In the genomic region with DNA sequence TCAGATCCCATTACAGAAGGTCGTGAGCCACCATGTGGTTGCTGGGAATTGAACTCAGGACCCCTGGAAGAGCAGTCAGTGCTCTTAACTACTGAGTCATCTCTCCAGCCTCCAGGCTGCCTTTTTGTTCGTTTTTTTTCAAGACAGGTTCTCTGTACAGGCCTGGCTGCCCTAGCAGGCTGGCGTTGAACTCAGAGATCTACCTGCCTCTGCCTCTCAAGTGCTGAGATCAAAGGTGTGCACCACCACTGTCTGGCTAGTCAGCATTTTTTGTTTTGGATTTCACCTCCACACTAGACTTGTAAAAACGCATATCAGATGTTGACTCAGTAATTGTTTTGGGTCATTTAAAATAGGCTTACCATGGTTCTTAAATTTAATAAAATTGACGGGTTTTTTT, we compare ENCODE assay signal across 16 mouse cellular contexts. TPM values are rescaled to one million over a fixed set of nuclear protein-coding genes. Genes with fewer than 3 reads are reported as not detected.
A peak's percentile ranks its signal among the peaks of the same experiment; 100 is the strongest.
DNase-seq lines count a peak whose midpoint lies in the region; TF ChIP-seq lines count a peak whose summit lies in the region.
"Had no signal": no experiment of that assay in that cellular context is flagged by ENCODE, and none has a peak within 500 bp of the region (broad histone marks: within the 10 kb centered on the region; RNA-seq: fewer than 3 reads in every experiment).

No protein-coding gene starts in this region.

- no peak overlapping the region for H3K4me3 ChIP-seq in ES-E14 (ENCODE audit: insufficient read depth in 1 of 2, low read depth in 1 of 2, low read length in 2 of 2, poor library complexity in 1 of 2, severe bottlenecking in 1 of 2)

- no peaks in the 10 kb centered on the region for H3K4me1 ChIP-seq in ES-E14 (ENCODE audit: control insufficient read depth in 2 of 2, insufficient read depth in 2 of 2, low read length in 2 of 2, poor library complexity in 1 of 2)

- H3K27ac ChIP-seq in ES-E14 (ENCODE audit: insufficient read depth, low read depth, low read length, poor library complexity, severe bottlenecking): no peak overlapping the region

- DNase-seq in heart, adult 11 months: peak; percentile 76
- no peak for DNase-seq in heart, adult 8-10 months (ENCODE audit: low spot score)
- no peak for DNase-seq in ES-E14 (ENCODE audit: low read depth, low spot score)
- DNase-seq in gastrocnemius, adult 18-20 months (ENCODE audit: low spot score): no peak
- DNase-seq: adrenal gland, adult 2 months; adrenal gland, adult 8-10 months; adrenal gland, postnatal 10 days; adrenal gland, postnatal 14 days; adrenal gland, postnatal 25 days; adrenal gland, postnatal 36 days; B cell, adult 2 months; cerebellum, adult 11 months; cerebellum, adult 11-12 months; cerebellum, adult 18-20 months; cerebellum, adult 2 months had no signal

- in situ Hi-C loops in ES-E14 (cut with MboI; ENCODE audit: low sequenced_read_pairs in 2 of 2, unreplicated experiment in 2 of 2): loop anchor here (25.0 kb wide), 3 partner anchors 744 to 1144 kb away; no protein-coding TSS in a partner anchor

- peaks cover 41% of the 10 kb centered on the region for H3K36me3 ChIP-seq in ES-E14 (ENCODE audit: control insufficient read depth, insufficient read depth, low read length, poor library complexity, severe bottlenecking)

- H3K9me3 ChIP-seq in ES-E14 (ENCODE audit: control insufficient read depth, insufficient read depth, low read depth, low read length): no peaks in the 10 kb centered on the region
- H3K9me3 ChIP-seq: G1E had no signal

- no peak overlapping the region for H3K9ac ChIP-seq in ES-E14 (ENCODE audit: insufficient read depth, low read depth, low read length, poor library complexity, severe bottlenecking)

TF ChIP-seq in ES-E14, 5 proteins besides CTCF, POLR2A, EP300 and RAD21:
- TF ChIP-seq ZNF384 (IDR thresholded peaks at IDR 0.05; ENCODE audit: low read depth, low read length) (no peak), MAFK (IDR thresholded peaks at IDR 0.05; ENCODE audit: insufficient read depth, low read depth, low read length) (peak; percentile 56; the same call in 1 of the 2 replicates)

RNA-seq across cellular contexts. Expression of a gene that starts 44.1 kb away (rescaled TPM):
- 10 to 100 TPM; 29.3 to 36.3 (median 33.8) TPM for total RNA-seq in heart, adult 8-10 months (2022)
- total RNA-seq in ES-E14 (2012; rRNA removed): 119 and 123 TPM in 2 replicates
- 10 to 100 TPM; 31.9 to 33.4 TPM for total RNA-seq in gastrocnemius, adult 18-20 months (2021)
